Mouse (Mus musculus) G1E (cell line): Measurements from ENCODE around the gene Ccdc73.

Experiments
- CTCF ChIP-seq: IDR thresholded peaks from 2 replicates; pipeline ENCODE4 v1.5.1; 2012; ENCODE audit warnings: low read depth, low read length, inconsistent platforms, mixed read lengths
- GATA1 ChIP-seq: IDR thresholded peaks from 2 replicates; pipeline ENCODE4 v1.6.1; 2012; ENCODE audit warnings: borderline replicate concordance, low read length, inconsistent platforms, mixed read lengths
- GATA2 ChIP-seq: IDR thresholded peaks from 2 replicates; pipeline ENCODE4 v1.6.1; 2012; ENCODE audit warnings: low read depth, low read length, inconsistent platforms, borderline replicate concordance
- TAL1 ChIP-seq: conservative IDR thresholded peaks from 2 replicates; pipeline ENCODE4 v1.6.1; 2012; ENCODE audit warnings: low read depth, low read length, inconsistent platforms, mixed read lengths

DNA sequence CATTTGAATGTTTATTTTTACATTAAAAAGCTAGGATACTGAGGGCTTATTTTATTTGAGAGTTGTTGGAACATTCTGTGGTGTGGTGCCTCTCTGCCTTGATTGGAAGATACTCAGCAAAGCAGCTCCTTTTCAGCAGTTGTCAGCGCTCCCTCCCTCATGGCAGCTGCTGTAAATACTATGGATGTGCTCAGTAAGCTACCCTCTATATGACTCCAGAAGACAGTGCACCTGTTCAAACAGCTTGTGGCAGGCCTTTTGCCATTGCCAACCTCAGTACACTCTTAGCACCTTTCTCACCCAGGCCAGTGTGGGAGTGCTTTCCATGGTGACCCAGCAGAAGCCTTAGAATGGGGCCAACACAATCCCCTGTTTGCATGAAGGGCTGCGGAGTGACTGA, 32.4 kb downstream of the Ccdc73 start:
- TF ChIP-seq CTCF (no peak), GATA1 (no peak), GATA2 (no peak), TAL1 (no peak)
